Mouse (Mus musculus) bone marrow macrophage, adult 2 months (primary cell): ENCODE data around the gene Nol9.
"Not testable (repeated sequence)": the region's sequence is repeated elsewhere in the genome, so short reads cannot be mapped to it uniquely, and the experiment has no call there.

ENCODE experiments used
- CTCF ChIP-seq: IDR thresholded peaks from 2 replicates; pipeline ENCODE4 v1.5.1; 2012; ENCODE audit warnings: low read depth, mild to moderate bottlenecking, low read length, moderate library complexity
- POLR2A ChIP-seq: IDR thresholded peaks from 2 replicates; pipeline ENCODE4 v1.6.1; 2012; ENCODE audit warnings: mild to moderate bottlenecking, low read depth, low read length, borderline replicate concordance

DNA sequence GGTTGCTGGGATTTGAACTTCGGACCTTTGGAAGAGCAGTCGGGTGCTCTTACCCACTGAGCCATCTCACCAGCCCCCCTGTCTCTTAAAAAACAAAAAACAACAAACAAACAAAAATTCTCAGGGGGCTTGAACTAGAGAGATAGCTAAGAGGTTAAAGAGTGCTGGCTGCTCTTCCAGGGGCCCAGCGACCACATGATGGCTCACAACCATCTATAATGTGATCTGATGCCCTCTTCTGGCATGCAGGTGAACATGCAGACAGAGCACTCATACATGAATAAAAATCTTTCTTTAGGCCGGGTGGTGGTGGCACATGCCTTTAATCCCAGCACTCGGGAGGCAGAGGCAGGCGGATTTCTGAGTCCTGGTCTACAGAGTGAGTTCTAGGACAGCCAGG is 2.7 kb upstream of the Nol9 start:
- not testable (repeated sequence) for TF ChIP-seq POLR2A, CTCF
